ENCODE assay signal across 21 mouse cellular contexts in genomic region chr2:24382456-24383230, GRCm38 (mm10). TPM values are rescaled to one million over a fixed set of nuclear protein-coding genes. Genes with fewer than 3 reads are reported as not detected.
A peak's percentile ranks its signal among the peaks of the same experiment; 100 is the strongest.
DNase-seq lines count a peak whose midpoint lies in the region; ATAC-seq lines count a peak whose summit lies in the region.
"Had no signal": no experiment of that assay in that cellular context is flagged by ENCODE, and none has a peak within 500 bp of the region (broad histone marks: within the 10 kb centered on the region; RNA-seq: fewer than 3 reads in every experiment).

No protein-coding gene starts in this region.

- no peak overlapping the region for H3K4me3 ChIP-seq in intestine, embryonic 14.5 days (ENCODE audit: low read depth, low read length)
- no peak overlapping the region for H3K4me3 ChIP-seq in intestine, embryonic 15.5 days (replicated peaks)
- H3K4me3 ChIP-seq in forebrain, embryonic 16.5 days (replicated peaks; ENCODE audit: low read length) = no peak overlapping the region
- H3K4me3 ChIP-seq: heart, adult 2 months; hindbrain, embryonic 13.5 days; limb, embryonic 12.5 days; liver, embryonic 15.5 days; stomach, embryonic 15.5 days had no signal

- H3K27ac ChIP-seq in intestine, embryonic 14.5 days (ENCODE audit: low read depth) = no peak overlapping the region
- no peak overlapping the region for H3K27ac ChIP-seq in intestine, embryonic 15.5 days
- no peak overlapping the region for H3K27ac ChIP-seq in forebrain, embryonic 16.5 days (ENCODE audit: low read length)
- H3K27ac ChIP-seq: heart, adult 2 months; hindbrain, embryonic 13.5 days; limb, embryonic 12.5 days; liver, embryonic 15.5 days; stomach, embryonic 15.5 days had no signal

- DNase-seq in intestine, embryonic 14.5 days (ENCODE audit: low spot score) = peak; percentile 34
- DNase-seq in A20 (ENCODE audit: low read depth, low spot score) = peak; percentile 18
- DNase-seq in induced T-regulatory cell, adult 2 months (ENCODE audit: low read depth) = peak; percentile 42
- peak; percentile 66 for DNase-seq in thymus, postnatal 0 days (ENCODE audit: low spot score)
- DNase-seq in right cerebral cortex, postnatal 36 days (ENCODE audit: low spot score in 2 of 2) = no peak
- no peak for DNase-seq in kidney, adult 18-20 months
- DNase-seq: adrenal gland, postnatal 10 days; cerebellum, postnatal 14 days; heart, adult 2 months; lung, postnatal 14 days; retina, postnatal 1 day had no signal

- H3K9me3 ChIP-seq in intestine, embryonic 14.5 days (ENCODE audit: control insufficient read depth, low read length) = no peaks in the 10 kb centered on the region
- H3K9me3 ChIP-seq in intestine, embryonic 15.5 days = no peaks in the 10 kb centered on the region
- H3K9me3 ChIP-seq in forebrain, embryonic 16.5 days (ENCODE audit: control insufficient read depth, low read length) = no peaks in the 10 kb centered on the region
- H3K9me3 ChIP-seq: G1E; hindbrain, embryonic 13.5 days; limb, embryonic 12.5 days; liver, embryonic 15.5 days; stomach, embryonic 15.5 days had no signal

- no peak for ATAC-seq in intestine, embryonic 14.5 days (replicated peaks; ENCODE audit: low FRiP score, low TSS enrichment, low read depth)
- no peak for ATAC-seq in intestine, embryonic 15.5 days
- ATAC-seq in forebrain, embryonic 16.5 days = no peak
- ATAC-seq: activated CD4-positive, CD25-positive, alpha-beta regulatory T cell, adult 4 months; intestine, postnatal 0 days; midbrain, embryonic 16.5 days had no signal

- whole genome bisulfite sequencing in intestine, embryonic 14.5 days = 71% methylated on average over 9 of the region's 9 CpGs
- 72% methylated on average over 9 of the region's 9 CpGs for WGBS in intestine, embryonic 15.5 days
- 79% methylated on average over 9 of the region's 9 CpGs for WGBS in forebrain, embryonic 16.5 days

- H3K27me3 ChIP-seq in intestine, embryonic 14.5 days (replicated peaks; ENCODE audit: control insufficient read depth, insufficient read depth, low read length) = no peaks in the 10 kb centered on the region
- H3K27me3 ChIP-seq in intestine, embryonic 15.5 days (replicated peaks) = no peaks in the 10 kb centered on the region
- no peaks in the 10 kb centered on the region for H3K27me3 ChIP-seq in forebrain, embryonic 16.5 days (replicated peaks; ENCODE audit: control insufficient read depth, insufficient read depth, low read length)
- H3K27me3 ChIP-seq: hindbrain, embryonic 13.5 days; limb, embryonic 12.5 days; liver, embryonic 15.5 days; stomach, embryonic 15.5 days had no signal

- no peak overlapping the region for H3K4me2 ChIP-seq in intestine, embryonic 14.5 days (ENCODE audit: low read length)
- H3K4me2 ChIP-seq in intestine, embryonic 15.5 days (replicated peaks) = no peak overlapping the region
- H3K4me2 ChIP-seq in forebrain, embryonic 16.5 days (ENCODE audit: low read length) = no peak overlapping the region
- H3K4me2 ChIP-seq: hindbrain, embryonic 13.5 days; limb, embryonic 12.5 days; liver, embryonic 15.5 days; stomach, embryonic 15.5 days had no signal

- no peaks in the 10 kb centered on the region for H3K36me3 ChIP-seq in intestine, embryonic 14.5 days (ENCODE audit: control insufficient read depth, insufficient read depth, low read length)
- no peaks in the 10 kb centered on the region for H3K36me3 ChIP-seq in intestine, embryonic 15.5 days
- no peaks in the 10 kb centered on the region for H3K36me3 ChIP-seq in forebrain, embryonic 16.5 days (ENCODE audit: control insufficient read depth, insufficient read depth)
- H3K36me3 ChIP-seq: G1E; hindbrain, embryonic 13.5 days; limb, embryonic 12.5 days; liver, embryonic 15.5 days; stomach, embryonic 15.5 days had no signal

- no peaks in the 10 kb centered on the region; the same call in 1 of the 2 replicates for H3K4me1 ChIP-seq in intestine, embryonic 14.5 days (replicated peaks; ENCODE audit: control insufficient read depth, insufficient read depth, low read length)
- peaks cover 11% of the 10 kb centered on the region for H3K4me1 ChIP-seq in intestine, embryonic 15.5 days (replicated peaks)
- no peaks in the 10 kb centered on the region for H3K4me1 ChIP-seq in forebrain, embryonic 16.5 days (replicated peaks; ENCODE audit: control insufficient read depth, insufficient read depth, low read length)
- H3K4me1 ChIP-seq: hindbrain, embryonic 13.5 days had no signal

- no peak overlapping the region for H3K9ac ChIP-seq in intestine, embryonic 14.5 days (ENCODE audit: low read length)
- H3K9ac ChIP-seq in intestine, embryonic 15.5 days = no peak overlapping the region
- H3K9ac ChIP-seq in forebrain, embryonic 16.5 days (replicated peaks; ENCODE audit: low read depth, low read length) = no peak overlapping the region
- H3K9ac ChIP-seq: hindbrain, embryonic 13.5 days; limb, embryonic 12.5 days; liver, embryonic 15.5 days; stomach, embryonic 15.5 days had no signal

RNA-seq across cellular contexts. Expression of gene Psd4, which starts 15.3 kb away (rescaled TPM):
- polyA plus RNA-seq in intestine, embryonic 14.5 days (2014; fragmentation: Nextera tagmentation; extraction: Ambion mirVana) = 4.5 and 7.0 TPM in 2 replicates
- polyA plus RNA-seq in intestine, embryonic 15.5 days (2015; fragmentation: Nextera tagmentation; extraction: Ambion mirVana) = 5.5 and 6.3 TPM in 2 replicates
- polyA plus RNA-seq in thymus, postnatal 0 days (2015; fragmentation: Nextera tagmentation; extraction: Ambion mirVana) = 39.5 and 42.1 TPM in 2 replicates
- 0.20 and 0.52 TPM in 2 replicates for polyA plus RNA-seq in forebrain, embryonic 16.5 days (2015; fragmentation: Nextera tagmentation; extraction: Ambion mirVana)

RNA-seq across cellular contexts. Expression of gene Il1rn, which starts 46.0 kb away (rescaled TPM):
- polyA plus RNA-seq in intestine, embryonic 14.5 days (2014; fragmentation: Nextera tagmentation; extraction: Ambion mirVana) = 0.08 and 0.24 TPM in 2 replicates
- 0.68 and 2.4 TPM in 2 replicates for polyA plus RNA-seq in intestine, embryonic 15.5 days (2015; fragmentation: Nextera tagmentation; extraction: Ambion mirVana)
- polyA plus RNA-seq in thymus, postnatal 0 days (2015; fragmentation: Nextera tagmentation; extraction: Ambion mirVana) = 3.9 TPM in 2 replicates
- 0.10 TPM in 1 of 2 replicates, not detected in the other for polyA plus RNA-seq in forebrain, embryonic 16.5 days (2015; fragmentation: Nextera tagmentation; extraction: Ambion mirVana)
- polyA plus RNA-seq: G1E; midbrain, embryonic 16.5 days had no signal

Comparison
In these comparisons a context has a peak if more than half of its experiments do, and no peak if none do; other contexts are left out.
1. DNase-seq: peak in intestine, embryonic 14.5 days (single experiment), A20 (single experiment), induced T-regulatory cell, adult 2 months (single experiment) and thymus, postnatal 0 days (single experiment); none in right cerebral cortex, postnatal 36 days (0 of 2) and kidney, adult 18-20 months (single experiment).